Mouse (Mus musculus): Measurements from ENCODE around the gene Blnk. TPM values are rescaled to one million over a fixed set of nuclear protein-coding genes. Genes with fewer than 3 reads are reported as not detected.
A peak's percentile ranks its signal among the peaks of the same experiment; 100 is the strongest.

Blnk gene
- polyA plus RNA-seq, 1 experiment from 2014 or later, result 0.26 TPM

- H3K4me3 ChIP-seq (ENCODE audit: low read depth, low read length), result no peak overlapping the region
- 81% methylated on average over 5 of the region's 5 CpGs for WGBS
- no peak overlapping the region for H3K4me2 ChIP-seq
- ATAC-seq (replicated peaks; ENCODE audit: low FRiP score) (no peak), DNase-seq (ENCODE audit: low spot score) (no peak)
- no peaks in the 10 kb centered on the region for H3K4me1 ChIP-seq (replicated peaks; ENCODE audit: control insufficient read depth, insufficient read depth, low read length)
- H3K9ac ChIP-seq (ENCODE audit: low read depth, low read length), result no peak overlapping the region
- H3K36me3 ChIP-seq (ENCODE audit: control insufficient read depth, insufficient read depth, low read length), result no peaks in the 10 kb centered on the region
- no peaks in the 10 kb centered on the region for H3K9me3 ChIP-seq (ENCODE audit: control insufficient read depth, low read length)
- H3K27me3 ChIP-seq (replicated peaks; ENCODE audit: control insufficient read depth, insufficient read depth, low read length), result peaks cover 3% of the 10 kb centered on the region; the same call in 1 of the 2 replicates
- no peak overlapping the region for H3K27ac ChIP-seq (ENCODE audit: low read depth, low read length)
These were observed 14.5 kb upstream of the Blnk start for GRCm38 (mm10) chr19:41008674-41009395.

GRCm38 (mm10) chr19:41007733-41008132 lies 13.4 kb upstream of the Blnk start:
- Histone ChIP-seq H3K27me3 (replicated peaks; ENCODE audit: control insufficient read depth, insufficient read depth, low read length) (0 out of 2 replicates have a peak, but pooled peaks cover 2% of the 10 kb centered on the region), H3K4me1 (replicated peaks; ENCODE audit: control insufficient read depth, insufficient read depth, low read length) (no peaks in the 10 kb centered on the region), H3K9ac (ENCODE audit: low read depth, low read length) (no peak overlapping the region), H3K4me2 (no peak overlapping the region), H3K27ac (ENCODE audit: low read depth, low read length) (no peak overlapping the region), H3K36me3 (ENCODE audit: control insufficient read depth, insufficient read depth, low read length) (no peaks in the 10 kb centered on the region), H3K4me3 (ENCODE audit: low read depth, low read length) (no peak overlapping the region), H3K9me3 (ENCODE audit: control insufficient read depth, low read length) (no peaks in the 10 kb centered on the region)
- DNase-seq (ENCODE audit: low spot score) (no peak), ATAC-seq (replicated peaks; ENCODE audit: low FRiP score) (no peak)
- 74% methylated on average over 4 of the region's 4 CpGs for WGBS

DNA sequence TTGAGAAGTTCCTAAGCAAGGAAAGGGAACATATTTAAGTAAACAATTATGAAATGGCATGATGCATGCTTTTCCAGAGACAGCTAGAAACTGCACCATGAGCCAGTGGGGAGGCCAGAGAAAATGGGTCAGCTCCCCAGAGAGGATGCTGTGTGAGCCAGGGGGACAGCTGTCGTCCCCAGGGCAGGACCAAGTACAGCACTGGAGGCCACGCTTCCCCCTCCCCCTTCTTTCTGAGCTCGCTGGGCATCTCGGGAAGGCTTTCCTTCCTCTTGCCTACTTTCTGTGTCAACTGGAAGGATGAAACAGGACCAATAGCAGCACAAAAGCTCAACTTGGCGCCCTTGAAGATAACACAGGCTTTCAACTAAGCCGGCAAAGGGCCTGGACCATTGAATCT lies 13.0 kb upstream of the Blnk start:
- no peak overlapping the region for H3K27ac ChIP-seq (ENCODE audit: low read depth, low read length)
- H3K4me3 ChIP-seq (ENCODE audit: low read depth, low read length), result no peak overlapping the region
- no peak for ATAC-seq (replicated peaks; ENCODE audit: low FRiP score)
- H3K9ac ChIP-seq (ENCODE audit: low read depth, low read length), result no peak overlapping the region
- H3K4me2 ChIP-seq, result no peak overlapping the region
- DNase-seq (ENCODE audit: low spot score), result no peak
- no peaks in the 10 kb centered on the region for H3K4me1 ChIP-seq (replicated peaks; ENCODE audit: control insufficient read depth, insufficient read depth, low read length)
- no peaks in the 10 kb centered on the region for H3K36me3 ChIP-seq (ENCODE audit: control insufficient read depth, insufficient read depth, low read length)
- 38% methylated on average over 6 of the region's 6 CpGs for WGBS
- no peaks in the 10 kb centered on the region for H3K9me3 ChIP-seq (ENCODE audit: control insufficient read depth, low read length)
- no peaks in the 10 kb centered on the region for H3K27me3 ChIP-seq (replicated peaks; ENCODE audit: control insufficient read depth, insufficient read depth, low read length)

- Histone ChIP-seq H3K27me3 (replicated peaks; ENCODE audit: control insufficient read depth, insufficient read depth, low read length) (no peaks in the 10 kb centered on the region), H3K27ac (ENCODE audit: low read depth, low read length) (no peak overlapping the region), H3K9me3 (ENCODE audit: control insufficient read depth, low read length) (no peaks in the 10 kb centered on the region), H3K9ac (ENCODE audit: low read depth, low read length) (no peak overlapping the region), H3K4me3 (ENCODE audit: low read depth, low read length) (no peak overlapping the region), H3K36me3 (ENCODE audit: control insufficient read depth, insufficient read depth, low read length) (no peaks in the 10 kb centered on the region), H3K4me2 (no peak overlapping the region), H3K4me1 (replicated peaks; ENCODE audit: control insufficient read depth, insufficient read depth, low read length) (no peaks in the 10 kb centered on the region)
- WGBS, result 35% methylated on average over 4 of the region's 4 CpGs
- no peak for ATAC-seq (replicated peaks; ENCODE audit: low FRiP score)
- DNase-seq (ENCODE audit: low spot score), result no peak
These were observed 12.3 kb upstream of the Blnk start for GRCm38 (mm10) chr19:41006621-41007020.

DNA sequence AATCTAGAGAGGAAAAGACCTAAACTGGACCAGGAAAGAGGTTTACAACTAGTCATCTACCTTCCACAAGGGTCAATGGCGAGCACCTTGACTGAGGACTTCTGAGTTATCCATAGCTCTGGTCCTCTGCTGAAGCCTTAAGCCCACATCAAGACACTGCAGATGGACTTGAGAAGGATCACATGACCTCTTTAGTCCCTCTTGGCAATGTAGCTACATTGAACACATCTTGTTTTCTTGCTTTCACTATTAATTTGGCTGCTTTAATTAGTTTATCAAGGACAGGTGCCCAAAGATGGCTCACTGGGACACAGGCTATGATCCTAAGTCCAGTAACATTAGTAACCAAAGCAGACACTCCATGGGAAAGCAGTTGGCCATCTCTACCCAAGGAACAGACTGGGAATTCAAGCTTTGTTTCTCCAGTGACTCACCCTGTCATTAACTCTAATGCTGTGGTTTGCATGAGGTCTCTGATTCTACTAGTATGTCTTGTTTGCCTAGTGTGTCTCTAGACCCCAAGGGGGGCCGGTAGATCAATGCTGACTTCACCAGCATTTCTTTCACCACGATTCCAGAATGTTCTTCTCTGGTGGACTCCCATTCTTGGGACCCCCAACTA lies 9.5 kb upstream of the Blnk start:
- WGBS, result 80% methylated on average over 3 of the region's 3 CpGs
- no peaks in the 10 kb centered on the region for H3K27me3 ChIP-seq (replicated peaks; ENCODE audit: control insufficient read depth, insufficient read depth, low read length)

DNA sequence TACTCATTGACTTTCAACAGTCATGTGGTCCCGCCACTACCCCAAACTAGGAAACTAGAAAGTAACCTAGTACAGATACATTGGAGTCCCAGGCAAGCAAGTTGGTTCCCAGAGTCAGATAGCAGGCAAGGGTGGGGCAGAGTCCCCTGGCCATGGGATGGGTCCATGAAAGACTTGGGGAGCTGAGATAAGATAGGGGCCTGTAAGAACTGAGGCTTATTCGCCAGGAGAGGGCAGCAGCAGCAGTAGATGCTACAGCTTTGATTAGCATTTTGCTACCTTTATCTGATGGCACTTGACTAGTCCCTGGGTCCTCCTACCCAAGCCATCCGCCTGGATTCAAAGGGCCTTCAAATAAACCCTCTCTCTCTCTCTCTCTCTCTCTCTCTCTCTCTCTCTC lies 5.2 kb upstream of the Blnk start:
- Histone ChIP-seq H3K9me3 (ENCODE audit: control insufficient read depth, low read length) (no peaks in the 10 kb centered on the region), H3K9ac (ENCODE audit: low read depth, low read length) (no peak overlapping the region), H3K4me2 (peak overlapping the region; percentile 7; the same call in 1 of the 2 replicates), H3K4me3 (ENCODE audit: low read depth, low read length) (no peak overlapping the region), H3K36me3 (ENCODE audit: control insufficient read depth, insufficient read depth, low read length) (no peaks in the 10 kb centered on the region), H3K27me3 (replicated peaks; ENCODE audit: control insufficient read depth, insufficient read depth, low read length) (no peaks in the 10 kb centered on the region), H3K4me1 (replicated peaks; ENCODE audit: control insufficient read depth, insufficient read depth, low read length) (peaks cover 8% of the 10 kb centered on the region), H3K27ac (ENCODE audit: low read depth, low read length) (no peak overlapping the region)
- ATAC-seq (replicated peaks; ENCODE audit: low FRiP score) (peak; percentile 92), DNase-seq (ENCODE audit: low spot score) (no peak)
- 51% methylated on average over 3 of the region's 3 CpGs for WGBS

More for the DNA sequence above, 9.5 kb upstream of the Blnk start:
- Histone ChIP-seq H3K36me3 (ENCODE audit: control insufficient read depth, insufficient read depth, low read length) (no peaks in the 10 kb centered on the region), H3K4me3 (ENCODE audit: low read depth, low read length) (no peak overlapping the region), H3K9me3 (ENCODE audit: control insufficient read depth, low read length) (no peaks in the 10 kb centered on the region), H3K27ac (ENCODE audit: low read depth, low read length) (no peak overlapping the region), H3K4me1 (replicated peaks; ENCODE audit: control insufficient read depth, insufficient read depth, low read length) (peaks cover 7% of the 10 kb centered on the region), H3K4me2 (no peak overlapping the region), H3K9ac (ENCODE audit: low read depth, low read length) (no peak overlapping the region)
- ATAC-seq (replicated peaks; ENCODE audit: low FRiP score) (no peak), DNase-seq (ENCODE audit: low spot score) (no peak)

GRCm38 (mm10) chr19:40998469-40999170 lies 4.3 kb upstream of the Blnk start:
- Histone ChIP-seq H3K4me2 (no peak overlapping the region), H3K27ac (ENCODE audit: low read depth, low read length) (no peak overlapping the region), H3K27me3 (replicated peaks; ENCODE audit: control insufficient read depth, insufficient read depth, low read length) (no peaks in the 10 kb centered on the region), H3K9me3 (ENCODE audit: control insufficient read depth, low read length) (no peaks in the 10 kb centered on the region), H3K36me3 (ENCODE audit: control insufficient read depth, insufficient read depth, low read length) (no peaks in the 10 kb centered on the region), H3K4me3 (ENCODE audit: low read depth, low read length) (no peak overlapping the region), H3K9ac (ENCODE audit: low read depth, low read length) (no peak overlapping the region), H3K4me1 (replicated peaks; ENCODE audit: control insufficient read depth, insufficient read depth, low read length) (peaks cover 8% of the 10 kb centered on the region)
- ATAC-seq (replicated peaks; ENCODE audit: low FRiP score) (no peak), DNase-seq (ENCODE audit: low spot score) (no peak)
- 43% methylated on average over 5 of the region's 5 CpGs for WGBS

- Histone ChIP-seq H3K4me2 (no peak overlapping the region), H3K27me3 (replicated peaks; ENCODE audit: control insufficient read depth, insufficient read depth, low read length) (no peaks in the 10 kb centered on the region), H3K9me3 (ENCODE audit: control insufficient read depth, low read length) (no peaks in the 10 kb centered on the region), H3K4me1 (replicated peaks; ENCODE audit: control insufficient read depth, insufficient read depth, low read length) (peaks cover 8% of the 10 kb centered on the region), H3K36me3 (ENCODE audit: control insufficient read depth, insufficient read depth, low read length) (no peaks in the 10 kb centered on the region), H3K27ac (ENCODE audit: low read depth, low read length) (no peak overlapping the region), H3K9ac (ENCODE audit: low read depth, low read length) (no peak overlapping the region), H3K4me3 (ENCODE audit: low read depth, low read length) (no peak overlapping the region)
- no peak for DNase-seq (ENCODE audit: low spot score)
- 88% methylated on average over 6 of the region's 6 CpGs for WGBS
- no peak for ATAC-seq (replicated peaks; ENCODE audit: low FRiP score)
These were observed 2.4 kb upstream of the Blnk start for GRCm38 (mm10) chr19:40996722-40997121.

All from liver, embryonic 11.5 days (tissue).